Mouse (Mus musculus) G1E (cell line): ENCODE data around the gene Txndc11.

Source experiments
- CTCF ChIP-seq: IDR thresholded peaks from 2 replicates; pipeline ENCODE4 v1.5.1; 2012; ENCODE audit warnings: low read depth, low read length, inconsistent platforms, mixed read lengths
- GATA1 ChIP-seq: IDR thresholded peaks from 2 replicates; pipeline ENCODE4 v1.6.1; 2012; ENCODE audit warnings: borderline replicate concordance, low read length, inconsistent platforms, mixed read lengths
- POLR2AphosphoS5 ChIP-seq: IDR thresholded peaks from 2 replicates; pipeline ENCODE4 v1.6.1; 2012; ENCODE audit warnings: low read depth, low read length, inconsistent platforms; ENCODE audit not compliant: insufficient replicate concordance
- TAL1 ChIP-seq: conservative IDR thresholded peaks from 2 replicates; pipeline ENCODE4 v1.6.1; 2012; ENCODE audit warnings: low read depth, low read length, inconsistent platforms, mixed read lengths

DNA sequence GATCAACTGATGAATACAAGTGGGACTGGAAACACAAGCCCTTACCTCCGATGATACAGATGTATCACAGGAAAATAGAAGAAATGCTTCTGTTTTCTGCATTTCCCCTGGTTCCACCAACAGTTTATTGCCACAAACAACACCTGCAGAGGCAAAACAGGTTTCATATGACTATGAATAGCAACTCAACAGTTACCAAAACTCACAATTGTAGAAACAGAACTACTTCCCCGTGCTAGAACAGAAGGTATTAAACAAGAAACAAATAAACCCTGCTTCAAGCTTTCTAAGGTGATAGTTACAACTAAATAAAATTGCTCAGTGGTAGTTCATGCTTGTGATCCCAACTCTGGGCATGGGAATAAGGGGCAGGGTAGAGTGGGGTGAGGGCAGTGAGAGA lies 11.8 kb downstream of the Txndc11 start:
- TF ChIP-seq CTCF (no peak), GATA1 (no peak), TAL1 (no peak), POLR2AphosphoS5 (no peak)
